Mouse (Mus musculus) CD4-positive naive resting alpha-beta T cell, adult 57 days (primary cell): ENCODE measurements around the gene Sprr2d. TPM values are rescaled to one million over a fixed set of nuclear protein-coding genes. Genes with fewer than 3 reads are reported as not detected.

Experiments used
- total RNA-seq: library from RNA; stranded (reverse); gene quantifications from one replicate; pipeline ENCODE4 v1.2.4, GENCODE M21; 2023

Gene Sprr2d
- not detected for total RNA-seq

DNA sequence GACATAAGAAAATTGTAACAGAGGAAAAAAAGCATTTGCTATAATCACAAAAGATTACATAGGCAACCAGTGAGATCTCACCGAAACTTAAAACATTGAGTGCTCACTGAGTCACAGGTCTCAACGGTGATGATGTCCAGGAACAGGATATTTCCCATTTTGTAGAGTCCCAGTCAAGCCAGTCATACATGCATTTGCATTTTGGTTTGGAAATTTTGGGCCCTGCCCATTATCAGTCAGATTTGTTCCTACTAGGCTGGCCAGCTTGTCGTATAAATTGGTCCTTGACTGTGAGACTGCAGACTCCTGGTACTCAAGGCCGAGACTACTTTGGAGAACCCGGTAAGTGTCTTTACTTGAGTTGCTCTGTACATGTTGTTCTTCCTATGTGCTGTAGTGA, at the start of gene Sprr2d:
Sprr2d (plus strand) TSS at position 301 of the 400 bp plus-strand sequence.

DNA sequence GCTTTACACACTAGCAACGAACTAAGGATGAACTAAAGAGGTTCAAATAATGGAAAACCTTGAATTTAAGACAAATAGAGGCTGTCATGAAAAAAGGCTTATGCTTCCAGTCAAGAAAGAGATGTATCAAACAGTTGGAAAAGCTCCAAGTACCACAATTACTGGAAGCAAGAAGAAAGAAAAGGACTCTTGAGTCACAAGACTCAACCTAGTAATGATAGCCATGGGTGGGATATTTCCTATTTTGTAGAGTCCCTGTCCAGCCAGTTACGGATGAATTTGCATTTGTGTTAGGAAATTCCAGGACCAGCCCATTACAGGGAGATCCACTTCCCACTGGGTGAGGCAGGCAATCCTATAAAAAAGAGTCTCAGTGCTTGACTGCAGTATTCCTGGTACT, 22.6 kb upstream of the Sprr2d start, which contains the start of gene Sprr2b:
Sprr2b (plus strand) TSS at position 301 of the 400 bp plus-strand sequence.

DNA sequence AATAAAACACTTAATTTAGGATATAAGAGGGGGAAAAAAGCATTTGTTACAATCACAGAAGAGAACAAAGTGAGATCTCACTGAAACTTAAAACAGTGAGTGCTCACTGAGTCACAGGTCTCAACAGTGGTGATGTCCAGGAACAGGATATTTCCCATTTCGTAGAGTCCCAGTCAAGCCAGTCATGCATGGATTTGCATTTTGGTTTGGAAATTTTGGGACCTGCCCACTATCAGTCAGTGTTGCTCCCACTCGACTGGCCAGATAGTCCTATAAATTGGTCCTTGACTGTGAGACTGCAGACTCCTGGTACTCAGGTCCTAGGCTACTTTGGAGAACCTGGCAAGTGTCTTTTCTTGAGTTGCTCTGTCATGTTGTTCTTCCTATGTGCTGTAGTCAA, 12.9 kb downstream of the Sprr2d start, which contains the start of gene Sprr2e:
Sprr2e (plus strand) TSS at position 301 of the 400 bp plus-strand sequence.

DNA sequence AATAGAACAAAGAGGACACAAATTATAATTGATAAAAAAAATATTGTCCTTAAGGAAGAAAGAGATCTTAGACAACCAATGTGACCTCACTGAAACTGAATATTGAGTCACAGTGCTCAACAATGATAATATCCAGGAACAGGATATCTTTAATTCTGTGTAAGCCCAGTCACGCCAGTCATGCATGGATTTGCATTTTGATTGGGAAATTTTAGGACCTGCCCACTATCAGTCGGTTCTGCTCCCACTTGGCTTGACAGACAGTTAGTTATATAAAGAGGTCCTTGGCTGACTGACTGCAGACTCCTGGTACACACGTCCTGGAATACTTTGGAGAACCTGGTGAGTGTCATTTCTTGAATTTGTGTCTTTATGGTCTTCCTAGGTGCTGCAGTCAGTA, 25.9 kb downstream of the Sprr2d start, which contains the start of gene Sprr2f:
Sprr2f (plus strand) TSS at position 301 of the 400 bp plus-strand sequence.

DNA sequence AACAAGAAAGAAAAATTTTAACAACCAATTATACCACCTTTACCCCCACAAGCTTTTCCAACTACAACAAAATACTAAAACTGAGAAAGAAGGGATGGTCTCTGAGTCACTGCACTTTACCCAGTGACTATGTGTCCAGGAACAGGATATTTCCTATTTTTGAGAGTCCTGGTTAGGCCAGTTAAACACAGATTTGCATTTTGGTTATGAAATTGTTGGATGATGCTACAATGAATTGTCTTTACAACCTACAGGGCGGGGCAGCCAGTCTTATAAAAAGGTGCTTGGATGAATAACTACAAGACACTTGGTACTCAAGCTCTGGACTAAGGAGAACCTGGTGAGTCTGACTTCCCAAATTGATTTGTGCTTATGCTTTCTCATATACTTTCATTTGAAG, 46.4 kb downstream of the Sprr2d start, which contains the start of gene Sprr2h:
Sprr2h (plus strand) TSS at position 301 of the 400 bp plus-strand sequence.

Other genes starting within 250 kb of the Sprr2d start
- gene Prr9, start 215.2 kb upstream of the Sprr2d start, total RNA-seq: not detected
- gene Lelp1, start 196.4 kb upstream of the Sprr2d start, total RNA-seq: not detected
- gene Sprr2a1, start 123.3 kb upstream of the Sprr2d start, total RNA-seq: not detected
- gene Sprr2a2, start 123.2 kb upstream of the Sprr2d start, total RNA-seq: not detected
- gene Sprr2a3, start 53.7 kb upstream of the Sprr2d start, total RNA-seq: not detected
- not detected for gene Sprr2b, start 22.5 kb upstream of the Sprr2d start, total RNA-seq
- not detected for gene Sprr2e, start 13.0 kb downstream of the Sprr2d start, total RNA-seq
- not detected for gene Sprr2f, start 26.0 kb downstream of the Sprr2d start, total RNA-seq
- not detected for gene Sprr2h, start 46.5 kb downstream of the Sprr2d start, total RNA-seq
- not detected for gene Sprr2i, start 68.9 kb downstream of the Sprr2d start, total RNA-seq
- gene Sprr2j-ps, start 78.9 kb downstream of the Sprr2d start, total RNA-seq: not detected
- 4.4 TPM for gene Gm9774, start 90.3 kb downstream of the Sprr2d start, total RNA-seq
- not detected for gene Sprr2k, start 93.4 kb downstream of the Sprr2d start, total RNA-seq
- not detected for gene Sprr1b, start 99.6 kb downstream of the Sprr2d start, total RNA-seq
- gene Sprr3, start 119.6 kb downstream of the Sprr2d start, total RNA-seq: not detected
- not detected for gene Sprr1a, start 146.8 kb downstream of the Sprr2d start, total RNA-seq
- not detected for gene Sprr4, start 161.4 kb downstream of the Sprr2d start, total RNA-seq
- not detected for gene 2310046K23Rik, start 195.4 kb downstream of the Sprr2d start, total RNA-seq
- gene Ivl, start 234.6 kb downstream of the Sprr2d start, total RNA-seq: not detected
- gene Smcp, start 249.9 kb downstream of the Sprr2d start, total RNA-seq: not detected